Mouse (Mus musculus): Measurements from ENCODE around the gene Rgl3. TPM values are rescaled to one million over a fixed set of nuclear protein-coding genes. Genes with fewer than 3 reads are reported as not detected.

Rgl3 gene
- 1.3 and 1.7 TPM in 2 replicates for polyA plus RNA-seq (2014; fragmentation: Nextera tagmentation; extraction: Ambion mirVana)

GRCm38 (mm10) chr9:21989230-21990110 is at the start of gene Rgl3:
Gene Rgl3, minus strand, starts transcription at chr9:21989446.
- H3K4me1 ChIP-seq (ENCODE audit: control insufficient read depth, insufficient read depth, low read length): 0 out of 2 replicates have a peak, but pooled peaks cover 14% of the 10 kb centered on the region
- no peak; the same call in 1 of the 2 replicates for ATAC-seq (ENCODE audit: low read depth)
- H3K9me3 ChIP-seq (ENCODE audit: control insufficient read depth, low read length): no peaks in the 10 kb centered on the region
- no peaks in the 10 kb centered on the region for H3K36me3 ChIP-seq (ENCODE audit: control insufficient read depth, insufficient read depth, low read length)
- peak within 1 kb of the TSS; percentile 56 for H3K4me2 ChIP-seq (ENCODE audit: low read depth, low read length)
- 1% methylated on average over 36 of the region's 42 CpGs for WGBS
- no peak within 1 kb of the TSS for H3K27ac ChIP-seq (replicated peaks; ENCODE audit: low read depth, low read length)
- peak within 1 kb of the TSS; percentile 39 for H3K4me3 ChIP-seq (ENCODE audit: low read depth, low read length)
- H3K27me3 ChIP-seq (replicated peaks; ENCODE audit: control insufficient read depth, insufficient read depth, low read length): peaks cover 78% of the 10 kb centered on the region
- DNase-seq (ENCODE audit: low spot score): peak; percentile 7
- H3K9ac ChIP-seq (ENCODE audit: low read depth, low read length): peak within 1 kb of the TSS; percentile 52

- no peak for ATAC-seq (ENCODE audit: low read depth)
- no peaks in the 10 kb centered on the region for H3K9me3 ChIP-seq (ENCODE audit: control insufficient read depth, low read length)
- no peaks in the 10 kb centered on the region for H3K36me3 ChIP-seq (ENCODE audit: control insufficient read depth, insufficient read depth, low read length)
- WGBS: 79% methylated on average over 10 of the region's 10 CpGs
- no peak for DNase-seq (ENCODE audit: low spot score)
- H3K4me2 ChIP-seq (ENCODE audit: low read depth, low read length): no peak overlapping the region
- H3K4me3 ChIP-seq (ENCODE audit: low read depth, low read length): no peak overlapping the region
- no peaks in the 10 kb centered on the region for H3K4me1 ChIP-seq (ENCODE audit: control insufficient read depth, insufficient read depth, low read length)
- no peak overlapping the region for H3K27ac ChIP-seq (replicated peaks; ENCODE audit: low read depth, low read length)
- H3K9ac ChIP-seq (ENCODE audit: low read depth, low read length): no peak overlapping the region
- H3K27me3 ChIP-seq (replicated peaks; ENCODE audit: control insufficient read depth, insufficient read depth, low read length): no peaks in the 10 kb centered on the region
Observed at GRCm38 (mm10) chr9:22037826-22038225, 48.6 kb upstream of the Rgl3 start.

- Histone ChIP-seq H3K9me3 (ENCODE audit: control insufficient read depth, low read length) (no peaks in the 10 kb centered on the region), H3K27ac (replicated peaks; ENCODE audit: low read depth, low read length) (no peak overlapping the region), H3K9ac (ENCODE audit: low read depth, low read length) (no peak overlapping the region), H3K4me3 (ENCODE audit: low read depth, low read length) (no peak overlapping the region), H3K4me1 (ENCODE audit: control insufficient read depth, insufficient read depth, low read length) (no peaks in the 10 kb centered on the region), H3K27me3 (replicated peaks; ENCODE audit: control insufficient read depth, insufficient read depth, low read length) (no peaks in the 10 kb centered on the region), H3K36me3 (ENCODE audit: control insufficient read depth, insufficient read depth, low read length) (no peaks in the 10 kb centered on the region), H3K4me2 (ENCODE audit: low read depth, low read length) (no peak overlapping the region)
- DNase-seq (ENCODE audit: low spot score) (peak; percentile 29), ATAC-seq (ENCODE audit: low read depth) (peak; percentile 50; the same call in 1 of the 2 replicates)
- WGBS: 60% methylated on average over 6 of the region's 6 CpGs
Observed at GRCm38 (mm10) chr9:22035300-22036044, 46.2 kb upstream of the Rgl3 start.

GRCm38 (mm10) chr9:22030386-22030785 is 41.1 kb upstream of the Rgl3 start:
- Histone ChIP-seq H3K27me3 (replicated peaks; ENCODE audit: control insufficient read depth, insufficient read depth, low read length) (no peaks in the 10 kb centered on the region), H3K9me3 (ENCODE audit: control insufficient read depth, low read length) (no peaks in the 10 kb centered on the region), H3K4me2 (ENCODE audit: low read depth, low read length) (no peak overlapping the region), H3K36me3 (ENCODE audit: control insufficient read depth, insufficient read depth, low read length) (no peaks in the 10 kb centered on the region), H3K27ac (replicated peaks; ENCODE audit: low read depth, low read length) (no peak overlapping the region), H3K4me3 (ENCODE audit: low read depth, low read length) (no peak overlapping the region), H3K9ac (ENCODE audit: low read depth, low read length) (no peak overlapping the region), H3K4me1 (ENCODE audit: control insufficient read depth, insufficient read depth, low read length) (no peaks in the 10 kb centered on the region)
- DNase-seq (ENCODE audit: low spot score) (no peak), ATAC-seq (ENCODE audit: low read depth) (no peak)
- WGBS: 89% methylated on average over 9 of the region's 9 CpGs

GRCm38 (mm10) chr9:22028467-22028866 is 39.2 kb upstream of the Rgl3 start:
- no peak overlapping the region for H3K4me2 ChIP-seq (ENCODE audit: low read depth, low read length)
- no peak overlapping the region for H3K4me3 ChIP-seq (ENCODE audit: low read depth, low read length)
- no peaks in the 10 kb centered on the region for H3K27me3 ChIP-seq (replicated peaks; ENCODE audit: control insufficient read depth, insufficient read depth, low read length)
- DNase-seq (ENCODE audit: low spot score): no peak
- H3K27ac ChIP-seq (replicated peaks; ENCODE audit: low read depth, low read length): no peak overlapping the region
- H3K36me3 ChIP-seq (ENCODE audit: control insufficient read depth, insufficient read depth, low read length): no peaks in the 10 kb centered on the region
- 51% methylated on average over 7 of the region's 7 CpGs for WGBS
- no peaks in the 10 kb centered on the region for H3K9me3 ChIP-seq (ENCODE audit: control insufficient read depth, low read length)
- no peaks in the 10 kb centered on the region for H3K4me1 ChIP-seq (ENCODE audit: control insufficient read depth, insufficient read depth, low read length)
- no peak overlapping the region for H3K9ac ChIP-seq (ENCODE audit: low read depth, low read length)
- ATAC-seq (ENCODE audit: low read depth): no peak

- 30% methylated on average over 8 of the region's 8 CpGs for WGBS
- Histone ChIP-seq H3K4me3 (ENCODE audit: low read depth, low read length) (no peak overlapping the region), H3K4me1 (ENCODE audit: control insufficient read depth, insufficient read depth, low read length) (no peaks in the 10 kb centered on the region), H3K9ac (ENCODE audit: low read depth, low read length) (no peak overlapping the region), H3K9me3 (ENCODE audit: control insufficient read depth, low read length) (no peaks in the 10 kb centered on the region), H3K27me3 (replicated peaks; ENCODE audit: control insufficient read depth, insufficient read depth, low read length) (no peaks in the 10 kb centered on the region), H3K4me2 (ENCODE audit: low read depth, low read length) (no peak overlapping the region), H3K27ac (replicated peaks; ENCODE audit: low read depth, low read length) (no peak overlapping the region), H3K36me3 (ENCODE audit: control insufficient read depth, insufficient read depth, low read length) (no peaks in the 10 kb centered on the region)
- ATAC-seq (ENCODE audit: low read depth) (no peak), DNase-seq (ENCODE audit: low spot score) (no peak)
Observed at GRCm38 (mm10) chr9:22024592-22024991, 35.3 kb upstream of the Rgl3 start.

GRCm38 (mm10) chr9:22017208-22017825 is 28.1 kb upstream of the Rgl3 start:
- WGBS: 77% methylated on average over 7 of the region's 7 CpGs
- no peak overlapping the region for H3K4me3 ChIP-seq (ENCODE audit: low read depth, low read length)
- ATAC-seq (ENCODE audit: low read depth) (no peak), DNase-seq (ENCODE audit: low spot score) (no peak)
- no peak overlapping the region for H3K9ac ChIP-seq (ENCODE audit: low read depth, low read length)
- peaks cover 24% of the 10 kb centered on the region for H3K36me3 ChIP-seq (ENCODE audit: control insufficient read depth, insufficient read depth, low read length)
- no peaks in the 10 kb centered on the region for H3K9me3 ChIP-seq (ENCODE audit: control insufficient read depth, low read length)
- H3K4me1 ChIP-seq (ENCODE audit: control insufficient read depth, insufficient read depth, low read length): no peaks in the 10 kb centered on the region
- H3K27ac ChIP-seq (replicated peaks; ENCODE audit: low read depth, low read length): no peak overlapping the region
- no peaks in the 10 kb centered on the region for H3K27me3 ChIP-seq (replicated peaks; ENCODE audit: control insufficient read depth, insufficient read depth, low read length)
- H3K4me2 ChIP-seq (ENCODE audit: low read depth, low read length): no peak overlapping the region

- 63% methylated on average over 10 of the region's 10 CpGs for WGBS
- DNase-seq (ENCODE audit: low spot score): no peak
- H3K9ac ChIP-seq (ENCODE audit: low read depth, low read length): no peak overlapping the region
- no peaks in the 10 kb centered on the region for H3K27me3 ChIP-seq (replicated peaks; ENCODE audit: control insufficient read depth, insufficient read depth, low read length)
- H3K4me1 ChIP-seq (ENCODE audit: control insufficient read depth, insufficient read depth, low read length): no peaks in the 10 kb centered on the region
- no peaks in the 10 kb centered on the region for H3K9me3 ChIP-seq (ENCODE audit: control insufficient read depth, low read length)
- peaks cover 35% of the 10 kb centered on the region for H3K36me3 ChIP-seq (ENCODE audit: control insufficient read depth, insufficient read depth, low read length)
- no peak overlapping the region for H3K27ac ChIP-seq (replicated peaks; ENCODE audit: low read depth, low read length)
- no peak for ATAC-seq (ENCODE audit: low read depth)
- H3K4me2 ChIP-seq (ENCODE audit: low read depth, low read length): no peak overlapping the region
- no peak overlapping the region for H3K4me3 ChIP-seq (ENCODE audit: low read depth, low read length)
Observed at GRCm38 (mm10) chr9:22016245-22016644, 27.0 kb upstream of the Rgl3 start.

All from embryonic facial prominence, embryonic 14.5 days (tissue).